Mouse (Mus musculus): ENCODE data around the gene Izumo1. TPM values are rescaled to one million over a fixed set of nuclear protein-coding genes. Genes with fewer than 3 reads are reported as not detected.

Izumo1 gene
- total and polyA plus RNA-seq, 3 experiments = 0.17 to 0.44 (median 0.21) TPM

DNA sequence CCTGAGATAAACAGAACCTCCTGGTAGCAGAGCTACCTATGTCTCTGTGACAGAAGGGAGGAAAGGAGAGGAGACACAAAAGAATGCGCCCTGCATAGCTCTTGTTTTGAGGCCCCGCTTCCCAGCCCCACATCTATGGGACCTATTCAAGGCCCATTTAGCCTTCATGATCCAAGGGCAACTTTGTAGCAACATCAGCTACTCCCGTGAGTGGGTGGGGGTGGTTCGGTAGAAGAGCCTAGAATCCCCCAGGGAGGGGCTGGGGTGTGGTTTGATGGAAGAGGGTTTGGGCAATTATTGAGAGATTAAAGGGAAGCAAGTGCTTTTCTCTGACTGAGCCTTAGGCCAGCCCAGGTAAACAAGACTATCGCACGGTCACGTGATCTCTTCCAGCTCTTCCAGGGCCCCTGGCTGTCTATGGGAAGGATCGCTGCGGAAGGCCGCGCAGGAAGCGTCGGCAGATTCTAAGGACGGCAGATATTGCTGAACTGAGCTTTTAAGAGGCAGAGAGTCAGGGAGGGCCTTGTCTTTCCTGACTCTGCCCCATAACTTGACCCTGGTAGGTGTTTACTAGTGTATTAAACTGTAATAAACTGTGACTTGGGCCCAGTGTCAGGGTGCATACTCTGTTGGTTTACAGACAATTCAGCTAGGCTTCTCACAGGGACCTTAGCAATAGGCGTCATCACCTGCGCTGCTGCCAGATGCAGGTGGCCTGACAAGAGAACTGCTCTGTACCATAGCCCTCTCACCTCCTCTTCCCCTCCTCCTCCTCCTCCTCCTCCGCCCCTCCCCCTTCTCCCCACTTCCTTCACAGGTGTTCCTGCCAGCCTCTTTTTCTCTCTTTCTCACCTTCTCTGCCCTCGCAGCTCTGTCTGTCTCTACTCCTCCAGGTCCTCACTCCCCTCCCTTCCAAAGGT, 22.4 kb upstream of the Izumo1 start:
- H3K27me3 ChIP-seq (replicated peaks) = no peaks in the 10 kb centered on the region
- H3K9ac ChIP-seq (ENCODE audit: insufficient read depth, low read depth) = no peak overlapping the region
- H3K9me3 ChIP-seq (replicated peaks; ENCODE audit: low read length) = peaks cover 14% of the 10 kb centered on the region
- no peak overlapping the region for H3K27ac ChIP-seq (ENCODE audit: insufficient read depth, low read depth)
- dilution Hi-C loops (cut with MboI; ENCODE audit: extremely low pct_ligation_motif_present, extremely low pct_unique_long_range_greater_than_20kb, low sequenced_read_pairs) (no loop called here), in situ Hi-C loops (cut with MboI; ENCODE audit: low pct_ligation_motif_present, low pct_unique_long_range_greater_than_20kb, low sequenced_read_pairs) (no loop called here)
- H3K79me2 ChIP-seq (replicated peaks; ENCODE audit: control insufficient read depth, extremely low read depth, insufficient read depth, poor library complexity, severe bottlenecking) = no peaks in the 10 kb centered on the region
- H3K4me1 ChIP-seq (ENCODE audit: control insufficient read depth in 1 of 2, insufficient read depth in 2 of 2) = peaks cover 0 to 43% of the 10 kb centered on the region in 2 experiments; a peak in 3 of 4 replicates
- H3K36me3 ChIP-seq (replicated peaks in 1 of 2; ENCODE audit: control insufficient read depth in 1 of 2, insufficient read depth in 1 of 2, low read length in 1 of 2) = peaks cover 0 to 7% of the 10 kb centered on the region in 2 experiments
- H3K4me3 ChIP-seq (replicated peaks in 1 of 3; ENCODE audit: low read depth in 2 of 3, low read length in 2 of 3, poor library complexity in 1 of 3) = no peak overlapping the region
- no peak for DNase-seq (ENCODE audit: extremely low read depth)
- TF ChIP-seq ELF1 (IDR thresholded peaks at IDR 0.05; ENCODE audit: low read depth, low read length) = no peak
- TF ChIP-seq MEF2A (IDR thresholded peaks at IDR 0.05; ENCODE audit: borderline replicate concordance, low read depth, low read length) = no peak
- no peak for TF ChIP-seq JUND (conservative IDR thresholded peaks at IDR 0.05; ENCODE audit: low read depth, low read length)
- TF ChIP-seq NRF1 (IDR thresholded peaks at IDR 0.05; ENCODE audit: low read depth, low read length) = no peak
- no peak for TF ChIP-seq NELFE (IDR thresholded peaks at IDR 0.05; ENCODE audit: low read depth, low read length)
- H3K4me2 ChIP-seq (ENCODE audit: insufficient read depth, low read depth, poor library complexity, severe bottlenecking) = no peak overlapping the region

- in situ Hi-C loops (cut with MboI; ENCODE audit: low pct_ligation_motif_present, low pct_unique_long_range_greater_than_20kb, low sequenced_read_pairs) = no loop called here
- Histone ChIP-seq H3K9ac (ENCODE audit: insufficient read depth, low read depth) (no peak overlapping the region), H3K27me3 (replicated peaks) (no peaks in the 10 kb centered on the region), H3K36me3 (replicated peaks in 1 of 2; ENCODE audit: control insufficient read depth in 1 of 2, insufficient read depth in 1 of 2, low read length in 1 of 2) (no peaks in the 10 kb centered on the region), H3K4me1 (ENCODE audit: control insufficient read depth in 1 of 2, insufficient read depth in 2 of 2) (peaks cover 0 to 30% of the 10 kb centered on the region in 2 experiments; a peak in 2 of 4 replicates), H3K79me2 (replicated peaks; ENCODE audit: control insufficient read depth, extremely low read depth, insufficient read depth, poor library complexity, severe bottlenecking) (no peaks in the 10 kb centered on the region), H3K4me2 (ENCODE audit: insufficient read depth, low read depth, poor library complexity, severe bottlenecking) (no peak overlapping the region), H3K9me3 (replicated peaks; ENCODE audit: low read length) (no peaks in the 10 kb centered on the region), H3K27ac (ENCODE audit: insufficient read depth, low read depth) (no peak overlapping the region), H3K4me3 (replicated peaks in 1 of 3; ENCODE audit: low read depth in 2 of 3, low read length in 2 of 3, poor library complexity in 1 of 3) (no peak overlapping the region)
- dilution Hi-C loops (cut with MboI; ENCODE audit: extremely low pct_ligation_motif_present, extremely low pct_unique_long_range_greater_than_20kb, low sequenced_read_pairs) = no loop called here
- no peak for TF ChIP-seq ZC3H11A (IDR thresholded peaks at IDR 0.05; ENCODE audit: low read depth, low read length)
- no peak for TF ChIP-seq MAX (IDR thresholded peaks at IDR 0.05; ENCODE audit: low read length)
- no peak for TF ChIP-seq CTCF (conservative IDR thresholded peaks at IDR 0.05 in 1 of 2, IDR thresholded peaks at IDR 0.05 in 1 of 2; ENCODE audit: low read depth in 2 of 2, low read length in 2 of 2)
- no peak for TF ChIP-seq MAZ (IDR thresholded peaks at IDR 0.05; ENCODE audit: low read depth, low read length)
- TF ChIP-seq MAFK (IDR thresholded peaks at IDR 0.05; ENCODE audit: insufficient replicate concordance, low read length) = no peak
- no peak for TF ChIP-seq ZNF384 (IDR thresholded peaks at IDR 0.05; ENCODE audit: low read depth, low read length)
- no peak for TF ChIP-seq NRF1 (IDR thresholded peaks at IDR 0.05; ENCODE audit: low read depth, low read length)
- no peak for TF ChIP-seq UBTF (IDR thresholded peaks at IDR 0.05; ENCODE audit: low read depth, low read length)
- TF ChIP-seq PAX5 (IDR thresholded peaks at IDR 0.05; ENCODE audit: low read length) = no peak
- TF ChIP-seq RAD21 (IDR thresholded peaks at IDR 0.05; ENCODE audit: low read depth, low read length) = no peak
- TF ChIP-seq SMC3 (IDR thresholded peaks at IDR 0.05; ENCODE audit: low read depth, low read length) = no peak
- TF ChIP-seq TCF12 (IDR thresholded peaks at IDR 0.05; ENCODE audit: low read depth, low read length) = no peak
- TF ChIP-seq EP300 (IDR thresholded peaks at IDR 0.05; ENCODE audit: low read length) = no peak
- TF ChIP-seq JUN (IDR thresholded peaks at IDR 0.05; ENCODE audit: insufficient read depth, low read depth, low read length) = no peak
- TF ChIP-seq POLR2A (IDR thresholded peaks at IDR 0.05; ENCODE audit: low read depth, low read length) = no peak
- no peak for TF ChIP-seq KAT2A (IDR thresholded peaks at IDR 0.05; ENCODE audit: insufficient replicate concordance, low read length)
- TF ChIP-seq NELFE (IDR thresholded peaks at IDR 0.05; ENCODE audit: low read depth, low read length) = no peak
- TF ChIP-seq USF2 (conservative IDR thresholded peaks at IDR 0.05; ENCODE audit: low read depth, low read length) = no peak
- no peak for TF ChIP-seq MEF2A (IDR thresholded peaks at IDR 0.05; ENCODE audit: borderline replicate concordance, low read depth, low read length)
- DNase-seq (ENCODE audit: extremely low read depth) = no peak
Measured at GRCm38 (mm10) chr7:45605704-45606289, 15.8 kb upstream of the Izumo1 start.

Data from CH12.LX (cell line).